Mouse (Mus musculus): ENCODE results near the gene Ccdc181.

- TF ChIP-seq CTCF (IDR thresholded peaks at IDR 0.05; ENCODE audit: extremely low read depth, insufficient read length, insufficient replicate concordance, low read depth, low read length) (no peak), POLR2A (IDR thresholded peaks at IDR 0.05; ENCODE audit: low read depth, low read length) (no peak)
These were observed 46.0 kb downstream of the Ccdc181 start for GRCm38 (mm10) chr1:164321408-164321807.

All from small intestine, adult 2 months (tissue).